Mouse (Mus musculus) lung, postnatal 4 days (tissue): ENCODE data around the gene Gm28230.
A peak's percentile ranks its signal among the peaks of the same experiment; 100 is the strongest.

Experiments
- DNase-seq, 2 experiments: peaks; one replicate each; pipeline ENCODE4 v3.0.0; 2021

The Gm28230 gene

DNA sequence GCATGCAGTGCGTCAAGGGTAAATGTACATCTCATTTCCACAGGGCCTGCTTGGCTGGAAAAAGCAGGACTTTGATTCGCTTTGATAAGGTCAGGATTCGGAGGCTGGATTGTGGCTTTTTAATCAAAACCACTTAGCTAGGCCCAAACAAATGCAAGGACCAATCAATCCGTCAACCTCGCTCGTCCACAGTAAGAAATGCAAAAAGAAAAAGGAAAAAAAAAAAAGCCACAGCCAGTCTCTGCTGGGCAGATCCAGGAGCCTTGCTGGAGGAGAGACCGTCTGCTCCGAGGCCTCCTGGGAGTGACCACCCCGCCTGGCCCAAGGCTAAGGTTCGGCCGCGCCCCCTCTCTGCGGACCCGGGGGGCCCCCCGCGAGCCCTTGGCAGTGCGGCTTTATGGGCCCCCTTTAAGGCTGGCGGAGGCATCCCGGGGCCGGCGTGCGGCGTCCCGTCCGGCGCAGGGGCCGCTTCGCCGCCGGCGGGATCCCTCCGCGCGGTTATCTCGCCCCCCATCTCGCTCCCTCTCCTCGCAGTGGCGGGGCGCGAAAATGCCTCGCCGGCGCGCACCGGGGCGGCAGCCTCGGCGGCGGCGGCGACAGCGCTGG, 22.0 kb upstream of the Gm28230 start, which contains the start of gene Hoxd8:
Gene Hoxd8 (plus strand): TSS at position 223 of the 606 bp plus-strand sequence.
- DNase-seq, result no peak

DNA sequence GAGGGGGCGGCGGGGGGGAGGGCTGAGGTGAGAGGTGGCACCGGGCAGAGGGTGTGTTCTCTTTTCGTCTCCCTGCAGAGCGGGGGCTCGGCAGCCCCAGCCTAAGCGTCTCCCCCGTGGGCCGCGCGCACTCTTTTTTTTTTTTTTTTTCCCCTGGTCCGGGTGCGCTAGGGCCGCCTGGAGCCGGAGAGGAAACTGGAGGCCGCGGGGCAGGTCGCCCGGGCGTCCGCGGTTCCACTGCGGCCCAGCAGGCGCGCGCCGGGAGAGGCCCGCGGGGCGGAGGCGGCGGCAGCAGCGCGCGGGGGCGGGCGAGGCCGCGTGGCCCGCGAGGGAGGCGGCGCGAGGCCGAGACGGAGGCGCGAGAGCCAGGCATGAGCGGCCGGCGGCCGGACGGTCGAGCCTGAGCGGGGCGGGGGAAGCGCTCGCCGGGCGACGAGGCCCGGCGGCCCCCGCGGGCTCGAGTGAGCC, 21.5 kb upstream of the Gm28230 start:
- DNase-seq, result peak in 1 of 2 experiments; percentile 50

DNA sequence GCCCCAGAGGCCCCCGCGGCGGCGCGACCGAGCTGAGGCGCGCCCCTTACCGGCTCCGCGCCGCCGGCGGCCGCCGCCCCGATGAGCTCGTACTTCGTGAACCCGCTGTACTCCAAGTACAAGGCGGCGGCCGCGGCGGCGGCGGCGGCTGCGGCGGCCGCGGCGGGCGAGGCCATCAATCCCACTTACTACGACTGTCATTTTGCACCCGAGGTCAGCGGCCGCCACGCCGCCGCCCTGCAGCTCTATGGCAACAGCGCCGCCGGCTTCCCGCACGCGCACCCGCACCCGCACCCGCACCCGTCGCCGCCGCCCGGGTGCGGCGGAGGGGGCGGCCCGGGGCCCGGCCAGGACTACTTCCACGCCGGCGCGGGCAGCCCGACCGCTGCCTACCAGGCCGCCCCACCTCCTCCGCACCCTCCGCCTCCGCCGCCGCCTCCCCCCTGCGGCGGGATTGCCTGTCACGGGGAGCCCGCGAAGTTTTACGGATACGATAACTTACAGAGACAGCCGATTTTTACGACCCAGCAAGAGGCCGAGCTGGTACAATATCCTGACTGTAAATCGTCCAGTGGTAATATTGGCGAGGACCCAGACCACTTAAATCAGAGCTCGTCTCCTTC, 20.9 kb upstream of the Gm28230 start:
- peak in 1 of 2 experiments; percentile 27 for DNase-seq

DNA sequence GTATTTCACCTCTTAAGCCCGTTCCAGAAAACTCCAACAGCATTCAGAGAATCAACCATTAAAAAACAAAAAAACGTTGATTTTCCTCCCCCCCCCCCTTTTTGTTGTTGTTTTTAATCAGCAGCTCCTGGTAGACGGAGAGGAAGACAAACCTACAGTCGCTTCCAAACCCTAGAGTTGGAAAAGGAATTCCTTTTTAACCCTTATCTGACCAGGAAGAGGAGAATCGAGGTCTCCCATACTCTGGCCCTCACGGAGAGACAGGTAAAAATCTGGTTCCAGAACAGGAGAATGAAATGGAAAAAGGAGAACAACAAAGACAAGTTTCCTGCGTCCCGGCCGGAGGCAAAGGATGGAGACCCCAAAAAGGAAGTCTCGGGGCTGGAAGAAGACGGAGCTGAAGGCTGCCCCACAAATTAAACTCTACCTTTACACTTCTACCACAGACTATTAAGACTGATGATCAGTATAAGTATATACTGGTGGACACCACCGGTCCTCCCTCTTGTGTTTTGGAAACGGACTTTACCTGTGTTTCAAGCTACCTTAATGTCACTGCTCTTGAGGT, 20.1 kb upstream of the Gm28230 start:
- DNase-seq, result no peak

DNA sequence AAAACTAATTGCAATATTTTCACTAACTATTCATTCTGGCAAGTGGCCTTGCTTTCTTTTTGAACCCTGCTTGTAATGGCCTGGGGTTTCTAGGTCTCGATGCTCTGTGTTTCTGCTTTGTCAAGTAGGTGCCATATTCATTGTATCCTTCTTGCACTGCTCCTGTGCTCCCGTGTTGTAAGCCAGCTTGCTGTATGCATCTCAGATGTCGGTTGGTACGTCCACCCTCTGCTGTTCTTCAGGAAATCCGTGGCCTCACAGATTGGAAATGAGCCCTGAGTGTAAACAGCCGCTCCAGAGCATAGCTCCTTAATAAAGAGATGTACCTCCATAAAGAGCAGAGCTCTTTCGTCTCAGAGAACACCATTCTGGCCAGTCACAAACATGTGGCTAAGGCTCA, 18.9 kb upstream of the Gm28230 start:
- no peak for DNase-seq

DNA sequence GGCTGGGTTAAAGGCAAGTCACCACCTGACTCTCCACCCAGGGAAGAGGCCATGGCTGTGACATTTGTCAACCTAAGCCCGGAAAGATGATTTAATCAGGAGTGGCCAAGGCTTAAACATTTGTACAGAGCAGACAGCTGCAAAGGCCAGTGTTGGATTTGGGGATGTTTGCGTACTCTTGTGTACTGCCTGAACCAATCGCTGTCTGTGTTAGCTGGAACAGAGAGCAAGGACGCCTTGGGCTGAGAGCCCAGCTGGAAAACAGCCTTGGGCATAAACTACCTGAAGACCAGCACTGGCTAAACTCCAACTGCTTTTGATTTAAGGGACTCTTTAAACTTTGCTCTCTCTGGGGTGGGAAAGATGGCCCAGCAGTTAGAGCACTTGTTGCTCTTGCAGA, 17.9 kb upstream of the Gm28230 start:
- no peak for DNase-seq

DNA sequence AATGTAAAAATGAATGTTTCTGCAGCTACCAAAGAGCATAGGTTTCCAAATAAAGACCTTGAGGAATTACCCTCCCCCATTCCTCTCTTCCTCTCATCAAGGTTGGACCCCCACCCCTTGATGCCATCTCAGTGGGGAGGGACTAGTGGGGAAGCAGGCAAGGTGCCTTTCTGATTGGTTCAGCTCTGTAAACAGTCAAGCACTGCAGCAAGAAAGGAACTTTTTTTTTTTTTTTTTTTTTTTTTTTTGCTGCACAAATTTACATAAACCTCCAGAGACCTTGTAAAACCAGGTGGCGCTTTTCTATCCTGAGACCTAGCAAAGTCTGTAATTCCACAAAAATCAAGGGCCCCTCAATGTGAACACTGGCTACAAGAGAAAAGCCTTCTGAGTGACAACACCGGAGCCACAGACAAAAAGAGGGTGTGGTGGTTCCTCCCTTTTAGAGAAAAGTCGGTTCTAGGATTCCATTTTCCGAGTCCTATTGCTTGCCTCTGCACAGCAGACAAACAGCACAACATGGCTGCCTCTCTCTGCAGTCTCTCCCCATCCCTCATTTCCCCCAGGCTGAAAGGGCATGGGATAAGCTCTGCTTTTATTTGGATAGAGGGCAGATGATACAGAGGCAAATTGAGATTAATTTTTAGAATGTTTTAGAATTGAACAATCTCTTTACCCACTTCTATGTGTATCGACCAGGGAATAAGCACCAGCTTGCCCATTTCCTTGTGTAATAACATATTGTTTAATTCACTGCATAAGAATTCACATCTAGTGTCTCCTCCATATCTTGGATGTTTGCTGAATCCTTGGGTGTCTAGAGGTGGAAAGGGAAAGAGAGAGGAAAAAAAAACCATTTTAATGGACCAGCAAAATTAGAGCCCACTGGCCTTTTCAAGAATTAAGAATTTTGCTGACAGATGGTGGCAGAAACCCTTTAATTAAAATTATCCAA, 16.8 kb upstream of the Gm28230 start:
- no peak for DNase-seq

DNA sequence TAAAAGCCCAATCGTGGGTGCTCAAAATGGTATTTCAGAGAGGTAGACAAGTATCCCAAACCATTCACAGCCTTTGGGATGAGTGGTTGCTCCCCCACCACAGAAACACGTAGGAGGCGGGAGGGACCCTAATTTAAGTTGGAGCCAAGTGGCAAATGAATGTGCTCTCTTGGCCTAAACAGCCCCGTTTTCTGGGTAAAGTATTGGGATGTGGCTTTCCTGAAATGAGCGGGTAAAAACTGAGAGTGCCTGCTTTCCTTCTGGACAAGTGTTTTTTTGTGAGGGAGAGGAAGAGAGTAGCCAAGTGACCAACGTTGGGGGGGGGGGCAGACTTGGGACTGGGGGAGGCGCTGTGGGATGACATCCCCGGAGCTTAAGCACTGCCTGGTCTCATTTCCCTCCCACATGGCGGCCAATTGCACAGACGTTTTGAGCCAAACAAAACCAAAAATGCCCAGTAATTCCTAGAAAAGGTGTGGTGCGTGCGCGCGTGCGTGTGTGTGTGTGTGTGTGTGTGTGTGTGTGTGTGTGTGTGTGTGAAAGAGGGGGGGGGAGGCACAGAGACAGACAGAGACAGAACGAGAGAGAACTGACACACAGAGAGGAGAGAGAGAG, 15.5 kb upstream of the Gm28230 start:
- DNase-seq, result no peak

DNA sequence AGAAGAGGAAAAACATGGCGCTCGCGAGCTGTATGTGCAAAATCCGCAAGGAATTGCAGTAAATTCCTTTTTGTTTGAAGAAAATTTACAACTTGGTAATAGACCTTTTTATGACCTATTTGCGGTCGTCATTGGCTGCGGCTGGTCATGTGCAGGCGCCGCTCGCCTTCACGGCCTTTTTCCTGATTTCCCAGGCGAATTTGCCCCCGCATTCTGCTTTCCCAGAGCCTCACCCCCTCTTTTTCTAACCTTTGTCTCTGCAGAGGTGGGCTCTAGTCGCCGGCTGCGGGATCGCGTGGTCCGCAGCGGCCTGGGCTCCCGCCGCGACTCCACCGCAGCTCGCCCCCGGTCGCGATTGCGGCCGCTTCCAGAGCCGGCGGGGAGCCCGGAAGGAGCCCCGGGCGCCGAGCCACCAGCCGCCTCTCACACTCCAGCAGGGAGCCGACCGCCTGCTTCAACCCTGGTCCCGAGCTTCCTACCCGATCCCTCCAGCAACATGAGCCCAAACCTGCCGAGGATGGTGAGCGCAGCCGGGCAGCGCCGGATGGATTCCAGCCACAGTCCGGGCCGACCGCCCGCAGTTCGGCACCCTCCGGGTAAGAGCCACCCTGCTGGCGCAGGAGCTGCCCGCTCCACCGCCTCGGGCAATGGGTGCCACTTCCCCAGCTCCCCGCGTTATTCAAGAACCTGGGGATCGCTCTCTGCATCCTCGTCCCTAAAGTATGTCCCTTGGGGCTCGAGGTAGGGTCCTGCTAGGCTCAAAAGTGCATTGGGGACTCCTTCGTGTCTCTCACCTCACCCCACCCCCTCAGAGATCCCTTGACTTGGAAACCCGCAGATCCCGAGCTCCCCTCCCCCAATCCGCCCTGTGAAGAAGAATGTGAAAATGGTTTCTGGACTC, 14.6 kb upstream of the Gm28230 start, which contains the start of the genes Hoxd3 and Hoxd4:
Gene Hoxd3 (plus strand): TSS at position 207 of the 901 bp plus-strand sequence.
Gene Hoxd4 (plus strand): TSS at position 209 of the 901 bp plus-strand sequence.
- DNase-seq, result no peak

DNA sequence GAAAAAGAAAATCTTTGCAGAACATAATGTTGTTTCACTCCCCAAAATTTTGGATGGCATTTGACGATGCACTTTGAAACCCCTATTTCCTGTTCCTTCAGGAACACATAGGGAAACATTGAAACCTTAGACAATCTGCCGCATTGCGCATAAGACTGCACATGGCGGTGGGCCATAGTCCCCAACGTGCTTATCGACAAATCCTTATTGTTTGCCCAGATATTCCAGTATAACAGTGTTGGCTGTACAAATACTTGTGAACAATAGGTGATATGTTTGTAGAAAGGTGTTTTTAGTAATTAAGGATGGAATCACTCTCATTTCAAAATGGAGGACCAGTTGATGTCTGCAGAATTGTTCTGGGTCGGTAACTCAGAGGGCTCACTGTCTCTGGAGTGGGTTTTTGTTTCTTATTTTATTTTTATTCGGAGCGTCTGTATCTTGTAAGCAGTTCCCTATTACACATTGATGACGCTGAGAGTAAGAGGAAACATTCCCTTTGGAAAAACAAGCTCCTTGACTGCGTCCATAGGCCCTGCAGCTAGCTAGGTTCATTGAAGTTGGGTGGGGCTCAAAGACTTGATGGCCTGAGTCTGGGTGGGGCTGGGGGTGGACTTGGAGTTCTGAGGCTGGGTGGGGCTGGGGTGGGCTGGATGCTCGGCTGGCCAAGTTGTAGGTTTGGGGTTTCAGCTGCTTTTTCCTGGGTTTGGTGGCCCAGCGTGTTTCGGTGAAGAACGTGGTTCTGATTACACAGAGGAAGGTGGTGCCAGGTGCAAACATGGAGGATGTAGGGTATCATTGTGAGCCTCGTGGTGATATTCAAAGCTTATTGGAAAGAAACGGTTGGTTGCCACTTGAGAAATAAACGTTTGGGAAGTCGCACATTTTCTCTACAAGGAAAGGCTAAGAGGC, 13.0 kb upstream of the Gm28230 start:
- DNase-seq, result no peak

DNA sequence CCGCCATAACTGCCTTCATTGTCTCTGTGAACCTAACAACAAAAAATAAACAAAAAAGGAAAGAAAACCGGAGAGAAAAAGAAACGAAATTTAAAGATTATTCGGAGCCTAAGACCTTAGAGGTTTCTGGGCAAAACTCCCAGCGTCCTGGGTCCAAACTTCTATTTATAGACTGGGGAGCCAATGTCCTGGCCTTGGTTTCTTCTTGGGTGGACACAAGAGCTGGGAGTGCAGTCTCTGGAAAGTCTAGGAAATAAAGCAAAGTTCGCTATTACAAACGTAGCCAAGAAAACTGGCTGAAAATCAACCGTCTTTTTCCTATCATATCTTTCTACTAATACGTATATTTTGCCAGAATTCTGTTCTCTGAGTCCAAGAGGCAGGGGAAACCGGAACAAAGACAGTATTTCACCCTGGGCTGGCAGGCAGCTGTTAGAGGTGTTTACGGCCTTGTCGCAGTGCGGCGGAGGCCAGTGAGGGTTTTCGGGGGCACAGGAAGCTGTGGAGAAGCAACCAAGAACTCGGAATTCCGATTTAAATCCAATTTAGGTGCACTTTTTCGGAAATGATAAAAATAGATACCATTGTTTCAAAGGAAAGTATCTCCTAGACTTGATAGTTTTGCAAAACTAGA, 12.3 kb upstream of the Gm28230 start:
- no peak for DNase-seq

DNA sequence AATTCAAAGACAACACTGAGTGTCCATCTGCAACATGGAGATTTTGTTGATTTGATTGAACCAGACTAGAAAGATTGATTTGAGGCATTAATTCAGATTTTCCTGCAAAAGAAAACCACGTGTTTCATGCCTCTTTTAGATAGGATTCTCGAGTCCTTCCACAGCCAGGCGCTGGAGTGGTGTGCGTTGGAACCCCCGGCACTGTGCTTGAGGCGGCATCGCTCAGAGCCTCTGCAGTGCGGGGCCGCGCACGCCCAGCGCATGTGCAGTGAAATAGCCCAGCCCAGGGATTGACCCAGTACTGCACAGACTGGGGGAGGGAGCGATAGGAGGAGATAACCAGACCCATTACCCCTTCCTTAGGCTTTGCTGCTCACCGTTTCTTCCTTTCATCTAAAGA, 11.6 kb upstream of the Gm28230 start:
- no peak for DNase-seq

DNA sequence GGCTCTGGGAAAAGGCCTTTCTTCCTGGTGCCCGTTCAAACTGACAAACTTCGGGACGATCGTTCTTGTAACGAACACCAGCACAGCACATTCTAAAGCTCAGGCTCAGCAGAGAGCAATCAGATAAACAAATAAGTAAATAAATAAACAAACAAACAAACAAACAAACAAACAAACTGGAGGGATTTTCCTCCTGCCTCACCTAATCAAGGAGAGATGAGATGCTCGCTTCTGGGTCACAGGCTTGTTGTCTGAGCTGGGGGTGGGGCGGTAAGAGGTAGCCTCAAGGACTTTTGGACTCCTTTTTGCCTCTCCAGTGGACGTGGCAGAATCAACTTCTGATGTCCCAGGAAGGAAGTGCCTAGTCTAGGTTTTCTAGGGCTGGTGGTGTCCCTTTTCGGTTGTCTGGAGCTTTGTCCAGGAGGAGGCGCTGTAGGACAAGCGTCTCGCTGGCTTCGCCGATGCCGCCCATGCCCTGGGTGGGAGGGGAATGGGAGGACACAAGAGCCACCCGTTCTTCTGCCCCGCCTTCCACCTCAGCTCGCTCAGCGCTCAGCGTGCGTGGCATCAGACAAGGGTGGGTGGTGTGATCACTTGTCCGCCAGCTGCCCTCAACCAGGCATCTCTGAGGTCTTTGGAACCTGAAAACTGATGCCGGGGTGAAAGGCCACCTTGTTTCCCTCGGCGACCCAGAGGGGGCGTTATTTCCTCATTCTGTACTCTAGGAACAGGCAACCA, 10.9 kb upstream of the Gm28230 start:
- peak; percentile 85 to 91 for DNase-seq

DNA sequence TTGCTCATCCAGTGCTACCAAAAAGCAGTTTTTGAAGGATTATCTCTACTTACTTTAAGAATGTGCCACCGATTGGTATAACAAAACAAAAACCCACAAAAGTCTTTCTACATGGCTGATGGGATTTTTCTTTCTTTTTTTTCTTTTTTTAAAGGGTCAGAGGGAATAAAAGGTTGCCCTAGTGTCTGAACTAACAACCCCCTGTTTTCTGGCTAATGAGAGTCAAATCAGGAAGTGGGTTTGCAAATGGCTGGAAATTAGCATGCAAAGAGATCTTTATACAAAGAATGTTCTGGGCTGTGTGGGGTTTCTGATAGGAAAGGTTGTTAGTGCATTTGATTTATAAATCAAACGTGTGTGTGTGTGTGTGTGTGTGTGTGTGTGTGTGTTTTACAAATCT, 6.1 kb upstream of the Gm28230 start:
- DNase-seq, result no peak

DNA sequence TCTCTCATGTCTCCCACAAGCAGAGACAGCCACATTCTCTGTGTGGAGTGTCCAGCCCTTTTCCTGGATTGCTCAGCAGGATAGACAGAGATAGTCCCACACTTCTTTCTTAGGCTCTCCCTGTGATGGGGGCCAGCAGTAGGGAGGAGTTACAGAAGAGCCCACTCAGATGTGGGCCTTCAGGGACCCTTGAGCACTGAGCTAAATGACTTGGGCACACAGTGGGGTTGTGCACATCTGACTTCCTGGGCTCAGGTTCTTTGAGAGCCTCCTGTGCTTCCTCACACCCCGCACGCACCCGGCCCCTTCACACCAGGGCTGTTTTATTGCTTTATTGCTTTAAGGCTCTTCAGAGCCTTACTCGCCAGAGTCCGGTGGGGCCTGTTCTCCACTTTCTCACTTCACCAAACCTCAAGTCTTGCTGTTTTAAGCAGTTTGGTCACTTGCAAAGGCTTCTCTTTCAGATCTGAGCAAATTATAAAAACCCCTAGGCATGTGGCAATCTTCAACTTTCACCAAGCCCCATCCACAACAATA, 5.5 kb upstream of the Gm28230 start:
- no peak for DNase-seq

DNA sequence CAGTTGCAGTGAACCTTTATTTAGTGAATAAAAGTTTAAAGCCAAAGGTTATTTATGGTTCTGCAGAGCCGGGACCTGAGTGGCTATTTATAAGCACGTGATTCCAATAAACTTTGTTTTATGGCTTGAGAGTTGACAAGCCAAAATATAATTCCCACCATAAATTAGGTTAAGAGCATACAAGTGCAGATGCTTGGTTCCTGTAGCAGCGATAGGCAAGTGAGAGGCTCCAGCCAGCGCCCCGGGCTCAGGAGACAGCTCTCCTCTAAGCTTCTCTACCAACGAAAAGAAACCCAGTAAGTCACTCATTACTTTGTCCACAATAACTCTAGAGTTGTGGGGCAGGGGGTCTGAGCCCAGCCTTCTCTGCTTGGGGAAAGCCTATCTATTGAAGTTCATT, 4.6 kb upstream of the Gm28230 start:
- no peak for DNase-seq

DNA sequence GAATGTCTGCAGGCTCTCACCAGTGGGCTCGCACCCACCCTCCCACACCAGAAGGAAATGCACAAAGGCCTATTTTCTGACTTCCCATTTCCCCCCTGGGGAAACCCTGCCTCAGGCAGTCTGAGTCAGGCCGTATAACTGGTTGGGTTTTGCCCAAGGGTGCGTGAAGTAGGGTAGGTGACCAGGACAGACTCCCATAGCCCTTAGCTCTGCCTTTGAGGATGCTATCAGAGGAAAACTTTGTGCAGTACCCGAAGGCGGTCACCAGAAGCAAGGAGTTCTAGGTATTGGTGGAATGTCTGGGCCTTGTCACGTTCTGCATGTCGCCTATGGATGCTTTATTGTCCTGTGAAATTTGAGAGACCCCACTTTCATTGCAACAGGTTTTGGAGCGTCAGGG, 3.6 kb upstream of the Gm28230 start:
- DNase-seq, result no peak

DNA sequence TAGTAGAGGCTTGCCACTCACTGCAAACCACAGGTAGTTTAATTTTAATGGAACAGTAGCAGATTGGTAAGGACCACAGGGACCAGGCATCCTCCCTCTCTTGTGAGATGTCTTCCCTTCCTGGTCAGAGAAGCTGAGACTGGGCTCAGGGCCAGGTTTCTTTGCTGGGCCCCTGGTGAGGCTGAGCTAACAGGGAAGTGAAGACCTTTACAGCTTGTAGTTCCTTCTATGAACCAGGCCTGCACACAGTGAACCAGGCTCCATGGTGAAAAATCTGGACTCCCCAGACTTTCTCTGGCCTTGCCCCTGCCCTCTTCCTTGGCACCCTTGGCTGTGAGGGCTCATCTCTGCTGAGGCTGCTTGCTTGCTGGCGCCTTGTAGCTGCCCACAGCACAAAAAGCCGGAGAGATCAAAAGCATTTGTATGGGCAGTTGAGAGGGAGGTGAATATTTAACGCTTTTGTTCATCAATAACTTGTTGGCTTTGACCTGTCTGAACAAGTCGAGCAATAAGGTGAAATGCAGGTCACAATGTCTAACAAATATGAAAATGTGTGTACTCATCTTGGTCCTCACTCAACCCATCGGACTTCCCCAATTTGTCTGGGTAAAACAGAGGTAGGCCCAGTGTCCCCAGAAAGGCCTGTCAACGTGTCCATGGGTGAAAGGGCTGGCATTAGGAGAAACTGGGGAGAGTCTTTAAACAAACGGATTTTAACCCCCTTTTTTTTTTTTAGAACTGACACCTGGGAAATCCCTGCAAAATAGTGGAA, 2.1 kb upstream of the Gm28230 start:
- no peak for DNase-seq
